Mouse (Mus musculus) naive thymus-derived CD4-positive, alpha-beta T cell, adult 2 months (primary cell): Measurements from ENCODE around the gene Osbpl2.
"Not testable (repeated sequence)": the region's sequence is repeated elsewhere in the genome, so short reads cannot be mapped to it uniquely, and the experiment has no call there.

Experiments used
- DNase-seq: peaks from one replicate; pipeline ENCODE4 v3.0.0-alpha.2; 2011; ENCODE audit warnings: low read depth

Osbpl2 gene

GRCm38 (mm10) chr2:180154796-180155195 lies 35.7 kb downstream of the Osbpl2 start:
- no peak for DNase-seq

DNA sequence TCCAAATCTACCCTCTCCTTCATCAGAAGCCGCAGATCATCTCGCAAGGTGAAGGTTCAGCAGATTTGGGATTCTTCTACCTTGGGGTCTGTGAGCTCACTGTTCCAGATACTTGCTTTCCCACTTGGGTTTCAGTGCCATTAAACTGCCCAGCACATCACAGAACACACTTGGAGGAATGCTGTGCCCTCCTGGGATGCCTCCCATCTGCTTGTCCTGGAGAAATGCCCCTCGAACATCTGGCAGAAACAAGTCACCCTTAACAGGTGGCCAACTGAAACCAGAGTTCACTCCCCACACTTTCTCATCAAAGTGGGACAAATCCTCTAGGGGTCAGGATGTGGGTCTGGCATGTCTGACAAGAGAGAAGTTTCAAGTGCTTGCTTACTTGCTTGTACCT lies 39.5 kb downstream of the Osbpl2 start:
- no peak for DNase-seq

DNA sequence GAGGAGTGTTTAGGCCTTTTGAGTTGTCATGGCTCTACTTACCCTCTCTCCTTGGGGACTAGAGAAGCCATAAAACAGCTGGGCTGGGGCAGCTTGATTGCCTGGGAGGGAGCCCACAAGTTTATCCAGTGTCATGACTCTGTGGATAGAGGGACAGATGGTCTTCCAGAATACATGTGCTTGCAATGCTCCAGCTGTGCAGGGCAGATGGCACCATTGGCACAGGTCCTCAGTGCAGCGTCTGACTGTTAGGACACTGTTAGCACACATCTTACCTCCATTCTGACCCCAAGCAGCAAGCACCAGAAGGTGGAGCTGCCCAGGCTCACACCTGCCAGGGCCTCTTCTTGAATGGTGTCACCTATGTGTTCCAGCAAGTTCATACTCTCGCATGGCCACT lies 46.7 kb downstream of the Osbpl2 start:
- no peak for DNase-seq

DNA sequence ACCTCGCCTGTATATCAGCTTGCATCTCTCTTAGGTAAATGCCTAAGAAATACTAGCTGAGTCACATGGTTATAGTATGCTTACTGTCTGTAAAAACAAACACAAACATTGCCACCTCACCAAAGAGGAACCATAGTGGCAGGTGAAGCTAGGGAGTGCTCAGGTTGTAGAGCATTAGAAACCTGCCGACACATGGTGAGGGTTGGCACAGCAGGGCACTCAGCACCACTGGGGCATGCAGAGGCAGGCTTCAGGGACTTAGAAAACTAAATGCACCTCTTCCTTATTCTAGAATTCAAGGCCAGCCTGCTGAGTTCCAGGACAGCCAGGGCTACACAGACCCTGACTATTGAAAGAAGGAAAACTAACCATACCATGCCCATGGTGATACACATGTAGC lies 47.8 kb downstream of the Osbpl2 start:
- no peak for DNase-seq

DNA sequence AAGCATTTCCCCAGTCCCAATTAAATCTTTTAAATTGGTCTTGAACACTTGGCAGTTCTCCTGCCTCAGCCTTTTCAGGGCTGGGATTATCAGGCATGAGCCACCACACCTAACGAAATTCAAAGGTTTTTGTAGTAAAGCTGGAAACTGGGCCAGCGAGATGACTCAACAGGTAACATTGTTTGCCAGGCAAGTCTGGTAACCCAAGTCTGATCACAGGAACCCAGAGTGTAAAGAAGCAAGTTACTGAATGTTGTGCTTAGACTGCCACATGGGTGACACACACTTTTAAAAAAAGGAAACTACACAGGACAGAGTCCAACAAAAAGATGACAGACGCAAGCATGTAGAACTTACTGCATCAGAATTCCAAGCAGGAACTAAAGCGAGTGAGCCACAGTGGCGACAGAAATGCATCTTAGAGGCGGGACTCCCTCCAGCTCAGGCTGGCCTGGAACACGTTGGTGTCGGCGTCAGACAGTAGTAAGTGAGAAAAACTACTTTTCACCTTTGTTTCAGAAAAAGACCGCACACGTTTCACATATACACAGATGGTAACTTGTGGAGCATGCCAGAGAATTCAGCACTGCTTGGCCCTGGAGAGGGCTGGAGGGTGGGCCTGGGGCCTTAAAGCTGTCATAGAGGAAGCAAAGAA lies 51.2 kb downstream of the Osbpl2 start:
- no peak for DNase-seq

- DNase-seq: peak; percentile 98
Measured at GRCm38 (mm10) chr2:180170806-180171521, 51.9 kb downstream of the Osbpl2 start, which contains the start of gene Adrm1. Gene Adrm1, plus strand, starts transcription at chr2:180171485.

- DNase-seq: no peak
Measured at GRCm38 (mm10) chr2:180171522-180172070, 52.5 kb downstream of the Osbpl2 start.

- peak; percentile 31 for DNase-seq
Measured at GRCm38 (mm10) chr2:180172152-180172551, 53.0 kb downstream of the Osbpl2 start.

GRCm38 (mm10) chr2:180173163-180173562 lies 54.1 kb downstream of the Osbpl2 start:
- DNase-seq: peak; percentile 46

GRCm38 (mm10) chr2:180173711-180174110 lies 54.6 kb downstream of the Osbpl2 start:
- not testable (repeated sequence) for DNase-seq

DNA sequence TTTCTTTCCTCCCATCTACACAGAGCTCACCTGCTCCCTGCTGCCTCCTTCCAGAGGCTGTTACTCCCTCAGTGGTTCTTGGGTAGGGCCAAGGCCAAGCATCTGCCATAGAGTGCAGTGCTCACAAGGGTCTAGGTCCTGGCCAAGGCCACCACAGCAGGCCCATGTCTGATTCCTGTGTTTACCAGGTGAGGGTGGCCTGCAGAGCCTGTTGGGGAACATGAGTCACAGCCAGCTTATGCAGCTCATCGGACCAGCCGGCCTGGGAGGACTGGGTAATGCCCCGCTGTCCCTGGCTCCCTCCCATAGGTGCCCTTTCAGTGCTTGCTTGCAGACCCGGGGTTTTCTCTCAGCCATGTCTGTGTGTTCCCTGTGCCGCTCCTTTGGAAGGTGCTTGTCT lies 55.0 kb downstream of the Osbpl2 start:
- DNase-seq: no peak

DNA sequence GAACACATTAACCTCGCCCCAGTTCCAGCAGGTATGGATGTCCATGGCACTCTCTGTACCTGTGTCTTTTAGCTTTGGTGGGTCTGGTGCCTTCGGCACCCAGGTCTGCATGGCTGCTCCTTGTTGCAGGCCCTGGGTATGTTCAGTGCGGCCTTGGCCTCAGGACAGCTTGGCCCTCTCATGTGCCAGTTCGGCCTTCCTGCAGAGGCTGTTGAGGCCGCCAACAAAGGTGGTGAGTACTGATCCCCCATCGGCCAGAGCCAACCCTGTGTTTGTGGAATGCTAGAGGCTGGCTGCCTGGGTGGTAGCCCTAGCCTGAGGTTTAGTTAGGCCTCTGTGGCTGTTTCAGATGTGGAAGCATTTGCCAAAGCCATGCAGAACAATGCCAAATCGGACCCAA lies 56.6 kb downstream of the Osbpl2 start:
- no peak for DNase-seq

DNA sequence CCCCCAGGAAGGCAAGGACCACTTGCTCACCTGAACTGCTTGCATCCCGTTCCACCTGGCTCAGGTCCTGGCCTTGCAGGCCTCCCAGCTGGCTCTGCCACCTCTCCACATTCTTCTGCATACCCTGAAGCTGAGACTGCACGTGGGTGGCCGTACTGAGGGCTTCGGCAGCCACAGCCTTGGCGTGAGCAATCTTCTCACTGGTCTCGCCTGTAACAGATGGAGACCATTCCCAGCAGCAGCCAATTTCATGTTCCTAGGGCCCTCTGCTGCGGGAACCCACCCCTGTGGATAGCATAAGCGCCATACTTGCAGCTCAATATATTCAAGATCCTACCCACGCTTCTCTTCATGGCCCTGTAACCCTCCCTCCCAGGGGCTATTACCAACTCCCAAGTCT lies 62.4 kb downstream of the Osbpl2 start:
- DNase-seq: no peak

DNA sequence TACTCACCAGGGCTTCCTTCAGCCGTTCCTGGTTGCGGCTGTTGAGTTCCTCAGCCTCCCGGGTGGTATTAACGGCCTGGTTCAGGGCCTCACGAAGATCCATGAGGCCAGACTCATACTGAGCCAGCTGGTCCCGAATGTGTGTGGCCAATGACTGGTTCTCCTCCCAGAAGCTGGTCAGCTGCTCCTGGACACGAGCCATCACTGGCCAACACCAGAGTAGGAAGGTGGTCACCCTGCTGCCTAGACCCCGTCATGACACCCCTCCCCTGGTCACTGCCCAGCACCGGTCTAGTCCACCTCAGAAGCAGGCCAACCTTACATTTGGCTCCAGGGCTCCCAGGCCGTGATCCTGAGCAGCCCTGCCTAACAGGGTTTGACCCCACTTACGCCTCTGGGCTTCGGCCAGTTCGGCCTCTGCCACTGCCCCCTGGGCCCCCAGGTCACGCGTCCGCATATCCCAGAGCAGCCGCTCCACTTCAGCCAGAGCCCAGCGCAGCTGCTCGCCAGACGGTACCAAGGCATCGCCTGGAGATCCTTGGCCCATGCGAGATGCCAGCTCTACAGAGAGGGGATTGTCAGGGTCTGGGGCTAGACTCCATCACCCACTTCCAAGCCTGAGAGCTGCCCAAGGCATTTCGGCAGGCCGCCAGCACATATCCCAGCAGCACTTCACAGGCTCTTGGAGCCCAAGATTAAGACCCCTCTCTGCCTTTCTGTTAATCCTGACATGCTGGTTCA lies 65.1 kb downstream of the Osbpl2 start:
- no peak for DNase-seq

DNA sequence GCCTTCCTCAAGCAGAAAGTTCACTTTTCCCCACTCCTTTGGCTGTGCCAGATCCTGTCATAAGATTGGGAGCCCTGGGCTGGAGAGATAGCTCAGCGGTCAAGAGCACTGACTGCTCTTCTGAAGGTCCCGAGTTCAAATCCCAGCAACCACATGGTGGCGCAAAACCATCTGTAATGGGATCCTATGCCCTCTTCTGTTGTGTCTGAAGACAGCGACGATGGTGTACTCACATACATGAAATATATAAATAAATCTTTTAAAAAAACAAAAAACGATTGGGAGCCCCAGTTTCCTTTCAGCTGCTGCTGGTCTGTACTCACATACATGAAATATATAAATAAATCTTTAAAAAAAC lies 65.6 kb downstream of the Osbpl2 start:
- no peak for DNase-seq

GRCm38 (mm10) chr2:180185686-180186085 lies 66.6 kb downstream of the Osbpl2 start:
- DNase-seq: no peak

- DNase-seq: no peak
Measured at GRCm38 (mm10) chr2:180187362-180187761, 68.3 kb downstream of the Osbpl2 start.

DNA sequence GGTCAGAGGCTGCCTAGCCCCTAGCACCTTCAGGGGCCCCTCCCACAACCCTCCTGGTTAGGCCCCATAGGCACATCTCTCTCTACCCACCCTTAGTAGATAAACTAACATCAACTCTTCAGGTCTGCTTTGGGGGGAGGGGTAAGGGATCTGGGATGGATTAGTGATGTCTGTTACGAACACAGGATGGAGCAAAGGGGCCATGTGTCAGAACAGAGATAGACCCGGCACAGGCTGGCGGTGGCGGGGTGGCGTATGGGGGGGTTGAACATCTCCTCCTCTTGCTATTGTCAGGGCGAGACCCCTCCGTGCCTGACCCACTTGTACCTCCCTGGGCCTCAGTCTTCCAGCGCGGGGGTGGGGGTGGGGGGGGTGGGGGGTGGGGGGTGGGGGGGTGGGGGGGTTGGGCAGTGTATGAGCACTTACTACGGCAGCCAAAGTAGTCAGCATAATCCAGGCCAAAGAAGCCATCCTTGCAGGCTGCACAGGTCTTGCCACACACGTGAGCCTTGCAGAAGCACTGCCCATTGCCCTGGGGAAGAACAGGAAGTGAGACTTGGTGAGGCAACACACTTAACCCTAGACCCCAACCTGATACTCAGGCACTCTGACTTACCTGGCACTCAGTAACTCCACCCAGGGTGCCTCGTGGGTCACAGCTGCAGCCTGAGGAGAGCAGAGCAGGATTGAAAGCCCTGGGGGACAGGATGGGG lies 77.7 kb downstream of the Osbpl2 start:
- DNase-seq: no peak

GRCm38 (mm10) chr2:180197323-180198037 lies 78.4 kb downstream of the Osbpl2 start:
- no peak for DNase-seq

DNA sequence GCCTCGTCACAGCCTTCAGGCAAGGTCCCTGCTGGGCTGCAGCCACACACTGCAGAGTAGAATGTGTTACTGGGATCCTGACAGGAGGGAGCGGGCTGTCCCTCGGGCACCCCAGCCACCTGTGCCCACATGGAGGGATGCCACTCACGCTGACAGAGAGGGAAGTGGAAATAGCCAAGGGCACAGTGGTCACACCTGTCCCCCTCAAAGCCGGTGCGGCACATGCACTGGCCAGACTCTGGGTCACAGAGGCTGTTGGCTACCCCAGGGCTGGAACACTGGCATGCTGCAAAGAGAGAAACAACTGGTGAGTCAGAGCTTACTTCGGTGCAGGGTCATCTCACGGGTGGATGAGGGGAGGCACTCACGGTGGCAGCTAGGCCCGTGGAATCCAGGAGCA lies 79.7 kb downstream of the Osbpl2 start:
- no peak for DNase-seq

DNA sequence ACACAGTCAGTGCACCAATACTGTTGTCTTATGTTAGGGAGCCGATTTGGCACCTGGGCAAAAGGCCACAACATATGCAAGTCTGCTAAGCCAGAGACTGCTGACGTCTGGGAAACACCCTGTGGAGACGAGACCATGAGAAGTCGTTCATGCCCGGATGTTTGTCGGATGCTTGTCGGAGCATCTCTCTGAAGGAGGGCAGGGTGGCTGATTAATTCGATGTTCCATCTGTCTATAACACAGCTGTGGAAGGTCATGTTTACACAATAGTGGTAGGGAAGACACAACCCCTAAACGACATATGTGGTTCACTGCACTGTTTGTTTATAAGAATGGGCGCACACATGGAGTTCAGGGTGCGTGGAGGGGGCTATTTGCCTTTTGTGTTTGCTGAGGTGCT lies 81.6 kb downstream of the Osbpl2 start:
- DNase-seq: no peak

DNA sequence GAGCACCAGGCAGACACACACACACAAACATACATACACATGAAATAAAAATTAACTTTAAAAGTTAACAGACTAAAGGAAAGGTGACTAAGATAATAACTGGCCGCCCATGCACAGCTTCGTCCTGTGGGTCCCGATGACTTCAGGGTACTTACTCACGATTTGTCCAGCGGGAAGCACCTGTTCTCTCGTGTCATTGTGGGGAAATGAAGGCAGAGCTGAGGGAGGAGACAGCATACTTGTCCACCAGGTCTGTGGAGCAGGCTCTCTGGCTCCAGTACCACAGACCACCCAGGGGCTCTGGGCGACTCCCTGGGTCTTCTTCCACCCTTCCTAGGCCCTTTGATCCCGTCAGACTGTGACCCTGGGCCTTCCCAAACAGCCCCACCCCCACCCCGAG lies 82.2 kb downstream of the Osbpl2 start:
- no peak for DNase-seq
